In the genomic region with DNA sequence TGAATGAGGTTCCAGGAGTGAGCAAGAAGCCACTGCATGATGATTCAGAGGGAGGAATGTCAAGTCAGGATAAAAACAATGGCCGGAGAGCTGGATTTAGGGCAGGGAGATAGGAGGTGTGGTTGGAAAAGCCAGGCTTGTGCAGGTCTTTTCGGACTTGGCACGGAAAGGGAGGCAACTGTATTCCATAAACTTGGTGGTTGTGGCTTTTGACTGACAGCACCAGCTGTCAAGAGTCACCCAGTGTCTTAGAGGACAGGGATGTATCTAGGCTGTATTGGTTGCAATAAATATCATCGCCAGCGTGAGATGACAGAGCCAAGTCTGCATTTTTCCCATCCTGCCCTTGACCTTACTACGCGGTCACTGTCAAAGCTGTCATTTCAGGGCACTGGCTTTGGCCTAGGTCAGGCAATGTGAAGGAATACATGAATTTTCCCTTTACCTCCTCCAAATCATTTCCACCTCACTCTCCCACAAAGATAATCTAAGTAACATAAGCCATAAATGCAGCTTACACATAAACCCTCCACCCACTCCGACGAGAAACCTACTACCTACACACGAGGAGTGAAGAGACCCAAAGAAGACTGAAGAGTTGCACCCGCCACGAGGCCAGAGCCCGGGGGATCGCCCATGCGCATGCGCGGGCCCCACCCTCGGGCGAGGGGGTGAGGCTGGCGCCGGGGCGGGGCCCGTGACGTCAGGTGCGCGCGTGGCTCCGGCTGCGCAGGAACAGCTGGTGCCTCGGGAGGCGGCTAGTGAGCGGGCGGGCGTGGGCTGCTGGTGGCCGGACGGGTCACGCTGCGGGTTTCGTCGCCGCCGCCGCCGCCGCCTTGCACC, we compare ENCODE assay signal across 8 mouse cellular contexts. TPM values are rescaled to one million over a fixed set of nuclear protein-coding genes. Genes with fewer than 3 reads are reported as not detected.
DNase-seq lines count a peak whose midpoint lies in the region; ATAC-seq and TF ChIP-seq lines count a peak whose summit lies in the region.

No protein-coding gene starts in this region.

- 7% methylated on average over 39 of the region's 45 CpGs for WGBS in heart, embryonic 12.5 days
- 6% methylated on average over 36 of the region's 45 CpGs for WGBS in kidney, postnatal 0 days
- WGBS in liver, adult 2 months: 3% methylated on average over 45 of the region's 45 CpGs

- peak; percentile 95 for ATAC-seq in heart, embryonic 12.5 days (ENCODE audit: insufficient number of reproducible peaks, low FRiP score)
- peak; percentile 89 for ATAC-seq in kidney, postnatal 0 days (replicated peaks; ENCODE audit: low FRiP score, low read depth)
- peak; percentile 67 for ATAC-seq in monocyte, adult 5-6 weeks (replicated peaks; ENCODE audit: insufficient number of reproducible peaks, low FRiP score, low TSS enrichment, poor library complexity, severe bottlenecking)

- H3K4me3 ChIP-seq in erythroblast, embryonic 14.5 days (replicated peaks): peak overlapping the region; percentile 74
- H3K4me3 ChIP-seq in heart, embryonic 12.5 days: peak overlapping the region; percentile 86
- peak overlapping the region; percentile 67 for H3K4me3 ChIP-seq in kidney, postnatal 0 days (replicated peaks; ENCODE audit: low read depth, low read length)
- peak overlapping the region; percentile 63 for H3K4me3 ChIP-seq in liver, adult 2 months (ENCODE audit: insufficient read depth, low read depth, low read length)

- H3K27ac ChIP-seq in heart, embryonic 12.5 days (ENCODE audit: poor library complexity, severe bottlenecking): peak overlapping the region; percentile 47
- peak overlapping the region; percentile 61 for H3K27ac ChIP-seq in kidney, postnatal 0 days
- H3K27ac ChIP-seq in liver, adult 2 months (replicated peaks; ENCODE audit: insufficient read depth, low read depth, low read length): peak overlapping the region; percentile 64

- H3K4me2 ChIP-seq in heart, embryonic 12.5 days: peak overlapping the region; percentile 99
- peak overlapping the region; percentile 96 for H3K4me2 ChIP-seq in kidney, postnatal 0 days (ENCODE audit: low read length)

- peak overlapping the region; percentile 85 for H3K9ac ChIP-seq in heart, embryonic 12.5 days
- H3K9ac ChIP-seq in kidney, postnatal 0 days (ENCODE audit: low read depth, low read length): peak overlapping the region; percentile 63
- H3K9ac ChIP-seq in liver, adult 2 months (ENCODE audit: low read depth, low read length): peak overlapping the region; percentile 72

- peaks cover 10% of the 10 kb centered on the region for H3K9me3 ChIP-seq in erythroblast, embryonic 14.5 days (ENCODE audit: control insufficient read depth, low read length)
- H3K9me3 ChIP-seq in heart, embryonic 12.5 days (replicated peaks): peaks cover 5% of the 10 kb centered on the region; the same call in 1 of the 2 replicates
- H3K9me3 ChIP-seq in kidney, postnatal 0 days (replicated peaks; ENCODE audit: low read length): no peaks in the 10 kb centered on the region; the same call in 1 of the 2 replicates

- H3K36me3 ChIP-seq in erythroblast, embryonic 14.5 days (ENCODE audit: control insufficient read depth): peaks cover 36% of the 10 kb centered on the region
- H3K36me3 ChIP-seq in heart, embryonic 12.5 days: no peaks in the 10 kb centered on the region
- H3K36me3 ChIP-seq in kidney, postnatal 0 days (ENCODE audit: insufficient read depth, low read length): no peaks in the 10 kb centered on the region
- no peaks in the 10 kb centered on the region for H3K36me3 ChIP-seq in liver, adult 2 months (ENCODE audit: control insufficient read depth, insufficient read depth, low read length)

- peaks cover 52% of the 10 kb centered on the region for H3K4me1 ChIP-seq in erythroblast, embryonic 14.5 days (ENCODE audit: control insufficient read depth)
- H3K4me1 ChIP-seq in heart, embryonic 12.5 days (replicated peaks): peaks cover 34% of the 10 kb centered on the region
- peaks cover 10% of the 10 kb centered on the region; the same call in 1 of the 2 replicates for H3K4me1 ChIP-seq in kidney, postnatal 0 days (replicated peaks; ENCODE audit: insufficient read depth, low read length)
- peaks cover 15% of the 10 kb centered on the region for H3K4me1 ChIP-seq in liver, adult 2 months (ENCODE audit: control insufficient read depth, insufficient read depth, low read length)

- H3K27me3 ChIP-seq in erythroblast, embryonic 14.5 days (ENCODE audit: control insufficient read depth): no peaks in the 10 kb centered on the region; the same call in 1 of the 2 replicates
- H3K27me3 ChIP-seq in heart, embryonic 12.5 days (replicated peaks): no peaks in the 10 kb centered on the region
- H3K27me3 ChIP-seq in kidney, postnatal 0 days (ENCODE audit: insufficient read depth, low read length): no peaks in the 10 kb centered on the region
- no peaks in the 10 kb centered on the region for H3K27me3 ChIP-seq in liver, adult 2 months (ENCODE audit: control insufficient read depth, insufficient read depth, low read length)

- peaks cover 9% of the 10 kb centered on the region; the same call in 1 of the 2 replicates for H3K79me2 ChIP-seq in liver, adult 2 months (ENCODE audit: control insufficient read depth, insufficient read depth, low read length)

- peak; percentile 94 for DNase-seq in CD4-positive helper T cell, adult 2 months (ENCODE audit: low read depth, low spot score)
- peak; percentile 75 for DNase-seq in brain, embryonic 18.5 days (ENCODE audit: low read depth, low spot score)
- DNase-seq in kidney, postnatal 0 days (ENCODE audit: low spot score): peak; percentile 94
- DNase-seq in liver, adult 2 months (ENCODE audit: extremely low read depth, low read depth, low spot score): peak; percentile 76
- DNase-seq in spleen, postnatal 36 days (ENCODE audit: low spot score in 2 of 2): peak; percentile 94 to 95

- TF ChIP-seq CTCF in kidney, postnatal 0 days (IDR thresholded peaks at IDR 0.05; ENCODE audit: low read depth): no peak
- no peak for TF ChIP-seq CTCF in liver, adult 2 months (IDR thresholded peaks at IDR 0.05; ENCODE audit: low read depth, low read length)

- peak; percentile 61; the same call in 1 of the 2 replicates for TF ChIP-seq POLR2A in liver, adult 2 months (IDR thresholded peaks at IDR 0.05; ENCODE audit: extremely low read depth, insufficient read depth, low read length)

RNA-seq across cellular contexts. Expression of a gene that starts 7.6 kb away (rescaled TPM):
- polyA plus RNA-seq in erythroblast, embryonic 14.5 days (2012): 9.4 and 10.1 TPM in 2 replicates
- 12.9 and 13.0 TPM in 2 replicates for polyA plus RNA-seq in heart, embryonic 12.5 days (2016; fragmentation: Nextera tagmentation; extraction: Ambion mirVana)
- polyA plus RNA-seq in kidney, postnatal 0 days (2015; fragmentation: Nextera tagmentation; extraction: Ambion mirVana): 12.5 and 12.6 TPM in 2 replicates
- total RNA-seq in liver, adult 2 months (2014; rRNA removed): 2.7 and 3.4 TPM in 2 replicates
- 2.0 and 3.8 TPM in 2 replicates for polyA plus RNA-seq in liver, adult 2 months (2012; rRNA removed)
- total RNA-seq in monocyte, adult 5-6 weeks (2017): 0.67 to 3.5 TPM (median 2.0 TPM) in 3 replicates

RNA-seq across cellular contexts. Expression of a gene that starts 29.0 kb away (rescaled TPM):
- not detected in 2 replicates for polyA plus RNA-seq in erythroblast, embryonic 14.5 days (2012)
- polyA plus RNA-seq in heart, embryonic 12.5 days (2016; fragmentation: Nextera tagmentation; extraction: Ambion mirVana): not detected in 2 replicates
- 0.46 TPM in 1 of 2 replicates, not detected in the other for polyA plus RNA-seq in kidney, postnatal 0 days (2015; fragmentation: Nextera tagmentation; extraction: Ambion mirVana)
- total RNA-seq in liver, adult 2 months (2014; rRNA removed): not detected in 2 replicates
- not detected in 2 replicates for polyA plus RNA-seq in liver, adult 2 months (2012; rRNA removed)
- not detected in 3 replicates for total RNA-seq in monocyte, adult 5-6 weeks (2017)

RNA-seq across cellular contexts. Expression of a gene that starts 56.7 kb away (rescaled TPM):
- 0.38 and 0.52 TPM in 2 replicates for polyA plus RNA-seq in erythroblast, embryonic 14.5 days (2012)
- 1.0 and 1.3 TPM in 2 replicates for polyA plus RNA-seq in heart, embryonic 12.5 days (2016; fragmentation: Nextera tagmentation; extraction: Ambion mirVana)
- polyA plus RNA-seq in kidney, postnatal 0 days (2015; fragmentation: Nextera tagmentation; extraction: Ambion mirVana): 3.2 and 3.3 TPM in 2 replicates
- total RNA-seq in liver, adult 2 months (2014; rRNA removed): 0.09 and 0.87 TPM in 2 replicates
- polyA plus RNA-seq in liver, adult 2 months (2012; rRNA removed): 0.61 and 0.86 TPM in 2 replicates
- 18.8 to 40.6 TPM (median 30.1 TPM) in 3 replicates for total RNA-seq in monocyte, adult 5-6 weeks (2017)

Comparison
In these comparisons a context has a peak if more than half of its experiments do, and no peak if none do; other contexts are left out.
1. Peak in every context shown above with its lines: DNase-seq, ATAC-seq, H3K4me3 ChIP-seq and H3K27ac ChIP-seq.